Mouse (Mus musculus): ENCODE measurements around the gene Dip2b. TPM values are rescaled to one million over a fixed set of nuclear protein-coding genes. Genes with fewer than 3 reads are reported as not detected.

Dip2b gene
- polyA plus RNA-seq, 1 experiment from 2014 or later, result 32.6 TPM

GRCm38 (mm10) chr15:100123867-100124266 lies 85.4 kb downstream of the Dip2b start:
- Histone ChIP-seq H3K9ac (replicated peaks; ENCODE audit: low read depth, low read length) (no peak overlapping the region), H3K4me2 (ENCODE audit: low read depth, low read length) (no peak overlapping the region), H3K27me3 (ENCODE audit: control insufficient read depth, insufficient read depth, low read length) (no peaks in the 10 kb centered on the region), H3K9me3 (ENCODE audit: control insufficient read depth, low read length) (no peaks in the 10 kb centered on the region), H3K27ac (ENCODE audit: low read depth, low read length) (no peak overlapping the region), H3K36me3 (ENCODE audit: control insufficient read depth, insufficient read depth, low read length) (no peaks in the 10 kb centered on the region), H3K4me1 (ENCODE audit: control insufficient read depth, insufficient read depth, low read length) (peaks cover 6% of the 10 kb centered on the region; the same call in 1 of the 2 replicates), H3K4me3 (ENCODE audit: low read depth, low read length) (no peak overlapping the region)
- WGBS, result 63% methylated on average over 5 of the region's 5 CpGs
- ATAC-seq (ENCODE audit: low read depth), result no peak

DNA sequence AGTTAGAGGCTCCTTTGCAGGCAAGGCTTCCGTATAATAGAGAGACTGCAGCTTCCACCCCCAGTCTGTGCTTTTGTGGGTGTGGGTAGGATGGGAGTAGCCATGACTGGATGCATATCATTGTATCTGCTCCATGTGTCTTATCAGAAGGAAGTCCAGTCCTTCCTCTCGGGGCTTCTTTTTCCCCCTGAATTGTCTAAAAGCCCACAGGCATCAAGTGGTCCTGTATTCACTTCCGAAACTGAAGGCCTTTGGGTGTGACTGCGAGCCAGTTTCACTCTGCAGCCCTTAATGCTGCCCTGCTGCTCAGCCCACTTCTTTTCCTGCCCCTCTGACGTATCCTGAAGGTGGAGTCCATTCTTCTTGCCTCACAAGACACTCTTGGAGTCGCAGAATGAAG lies 86.8 kb downstream of the Dip2b start:
- Histone ChIP-seq H3K4me3 (ENCODE audit: low read depth, low read length) (no peak overlapping the region), H3K4me2 (ENCODE audit: low read depth, low read length) (no peak overlapping the region), H3K9me3 (ENCODE audit: control insufficient read depth, low read length) (no peaks in the 10 kb centered on the region), H3K27me3 (ENCODE audit: control insufficient read depth, insufficient read depth, low read length) (no peaks in the 10 kb centered on the region), H3K9ac (replicated peaks; ENCODE audit: low read depth, low read length) (no peak overlapping the region), H3K36me3 (ENCODE audit: control insufficient read depth, insufficient read depth, low read length) (no peaks in the 10 kb centered on the region), H3K27ac (ENCODE audit: low read depth, low read length) (no peak overlapping the region), H3K4me1 (ENCODE audit: control insufficient read depth, insufficient read depth, low read length) (peaks cover 6% of the 10 kb centered on the region; the same call in 1 of the 2 replicates)
- WGBS, result 88% methylated on average over 6 of the region's 6 CpGs
- no peak for ATAC-seq (ENCODE audit: low read depth)

DNA sequence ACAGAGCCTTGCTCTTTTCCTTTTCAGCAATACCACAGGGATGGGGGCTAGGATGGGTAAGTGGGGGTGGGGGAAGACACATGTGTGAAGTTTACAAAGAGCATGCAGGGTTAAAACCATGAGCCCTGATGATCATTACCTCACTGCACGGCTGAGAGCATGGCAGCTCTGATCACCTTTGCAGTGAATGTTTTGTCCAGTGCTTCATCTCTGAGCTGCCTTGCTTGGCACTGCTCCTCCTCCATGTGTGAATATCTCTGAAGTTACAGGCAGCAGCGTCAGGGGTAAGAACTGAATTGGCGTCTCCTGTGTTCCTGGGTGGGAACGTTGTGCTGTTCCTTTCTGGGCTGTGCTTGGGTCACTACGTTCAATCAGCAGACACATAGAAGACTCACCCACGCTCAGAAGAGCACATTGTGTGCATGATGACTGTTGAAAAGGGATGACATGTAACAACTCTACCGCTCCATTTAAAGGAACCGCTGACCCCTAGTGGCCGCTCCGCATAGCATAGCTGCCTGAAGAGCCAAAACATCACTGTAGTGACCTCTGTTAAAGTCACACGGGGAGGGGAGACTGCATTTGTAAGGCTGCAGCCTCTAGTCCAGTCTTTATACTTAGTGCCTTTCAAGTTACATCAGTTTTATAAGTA lies 88.1 kb downstream of the Dip2b start:
- Histone ChIP-seq H3K36me3 (ENCODE audit: control insufficient read depth, insufficient read depth, low read length) (no peaks in the 10 kb centered on the region), H3K9ac (replicated peaks; ENCODE audit: low read depth, low read length) (no peak overlapping the region), H3K9me3 (ENCODE audit: control insufficient read depth, low read length) (no peaks in the 10 kb centered on the region), H3K27ac (ENCODE audit: low read depth, low read length) (no peak overlapping the region), H3K4me1 (ENCODE audit: control insufficient read depth, insufficient read depth, low read length) (peaks cover 6% of the 10 kb centered on the region; the same call in 1 of the 2 replicates), H3K4me2 (ENCODE audit: low read depth, low read length) (no peak overlapping the region), H3K4me3 (ENCODE audit: low read depth, low read length) (no peak overlapping the region), H3K27me3 (ENCODE audit: control insufficient read depth, insufficient read depth, low read length) (no peaks in the 10 kb centered on the region)
- ATAC-seq (ENCODE audit: low read depth), result peak; percentile 79; the same call in 1 of the 2 replicates
- 8% methylated on average over 11 of the region's 11 CpGs for WGBS

GRCm38 (mm10) chr15:100129151-100129790 lies 90.8 kb downstream of the Dip2b start:
- peaks cover 6% of the 10 kb centered on the region; the same call in 1 of the 2 replicates for H3K4me1 ChIP-seq (ENCODE audit: control insufficient read depth, insufficient read depth, low read length)
- 63% methylated on average over 7 of the region's 7 CpGs for WGBS
- ATAC-seq (ENCODE audit: low read depth), result no peak

DNA sequence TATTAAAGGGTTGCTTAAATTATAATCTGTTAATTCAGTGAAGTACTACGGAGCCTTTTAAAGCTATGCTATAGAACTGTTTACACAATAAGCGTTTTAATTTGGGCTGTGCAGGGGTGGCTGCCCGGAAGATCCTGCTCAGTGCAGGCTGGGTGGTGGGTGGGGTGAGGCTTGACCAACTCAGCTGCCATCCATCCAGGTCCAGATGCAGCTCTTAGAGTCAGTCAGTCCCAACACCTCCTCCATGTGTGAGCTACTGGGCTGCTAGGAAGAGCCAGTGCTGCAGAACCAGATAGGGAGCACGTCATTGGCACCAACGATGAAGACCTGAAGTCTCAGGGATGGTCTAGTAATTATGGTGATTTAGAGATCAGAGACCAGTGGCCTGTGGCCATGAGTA lies 101.2 kb downstream of the Dip2b start:
- H3K4me3 ChIP-seq (ENCODE audit: low read depth, low read length), result no peak overlapping the region
- H3K9me3 ChIP-seq (ENCODE audit: control insufficient read depth, low read length), result no peaks in the 10 kb centered on the region
- H3K4me1 ChIP-seq (ENCODE audit: control insufficient read depth, insufficient read depth, low read length), result 0 out of 2 replicates have a peak, but pooled peaks cover 1% of the 10 kb centered on the region
- H3K36me3 ChIP-seq (ENCODE audit: control insufficient read depth, insufficient read depth, low read length), result no peaks in the 10 kb centered on the region
- no peak overlapping the region for H3K9ac ChIP-seq (replicated peaks; ENCODE audit: low read depth, low read length)
- ATAC-seq (ENCODE audit: low read depth), result no peak
- no peak overlapping the region for H3K27ac ChIP-seq (ENCODE audit: low read depth, low read length)
- no peaks in the 10 kb centered on the region for H3K27me3 ChIP-seq (ENCODE audit: control insufficient read depth, insufficient read depth, low read length)
- H3K4me2 ChIP-seq (ENCODE audit: low read depth, low read length), result no peak overlapping the region
- WGBS, result 89% methylated on average over 5 of the region's 5 CpGs

More at GRCm38 (mm10) chr15:100129151-100129790, 90.8 kb downstream of the Dip2b start:
- no peak overlapping the region for H3K4me2 ChIP-seq (ENCODE audit: low read depth, low read length)
- H3K27ac ChIP-seq (ENCODE audit: low read depth, low read length), result no peak overlapping the region
- no peaks in the 10 kb centered on the region for H3K9me3 ChIP-seq (ENCODE audit: control insufficient read depth, low read length)
- no peaks in the 10 kb centered on the region for H3K36me3 ChIP-seq (ENCODE audit: control insufficient read depth, insufficient read depth, low read length)
- no peaks in the 10 kb centered on the region for H3K27me3 ChIP-seq (ENCODE audit: control insufficient read depth, insufficient read depth, low read length)
- H3K9ac ChIP-seq (replicated peaks; ENCODE audit: low read depth, low read length), result no peak overlapping the region
- H3K4me3 ChIP-seq (ENCODE audit: low read depth, low read length), result no peak overlapping the region

- no peak overlapping the region for H3K27ac ChIP-seq (ENCODE audit: low read depth, low read length)
- H3K9me3 ChIP-seq (ENCODE audit: control insufficient read depth, low read length), result no peaks in the 10 kb centered on the region
- no peak for ATAC-seq (ENCODE audit: low read depth)
- no peak overlapping the region for H3K4me2 ChIP-seq (ENCODE audit: low read depth, low read length)
- H3K4me3 ChIP-seq (ENCODE audit: low read depth, low read length), result no peak overlapping the region
- H3K36me3 ChIP-seq (ENCODE audit: control insufficient read depth, insufficient read depth, low read length), result no peaks in the 10 kb centered on the region
- 0 out of 2 replicates have a peak, but pooled peaks cover 3% of the 10 kb centered on the region for H3K4me1 ChIP-seq (ENCODE audit: control insufficient read depth, insufficient read depth, low read length)
- WGBS, result 76% methylated on average over 4 of the region's 4 CpGs
- no peaks in the 10 kb centered on the region for H3K27me3 ChIP-seq (ENCODE audit: control insufficient read depth, insufficient read depth, low read length)
- no peak overlapping the region for H3K9ac ChIP-seq (replicated peaks; ENCODE audit: low read depth, low read length)
These were observed 102.0 kb downstream of the Dip2b start for GRCm38 (mm10) chr15:100140428-100140827.

- H3K27me3 ChIP-seq (ENCODE audit: control insufficient read depth, insufficient read depth, low read length), result no peaks in the 10 kb centered on the region
- no peaks in the 10 kb centered on the region for H3K9me3 ChIP-seq (ENCODE audit: control insufficient read depth, low read length)
- peak; percentile 88 for ATAC-seq (ENCODE audit: low read depth)
- no peak overlapping the region for H3K9ac ChIP-seq (replicated peaks; ENCODE audit: low read depth, low read length)
- 0 out of 2 replicates have a peak, but pooled peaks cover 3% of the 10 kb centered on the region for H3K4me1 ChIP-seq (ENCODE audit: control insufficient read depth, insufficient read depth, low read length)
- no peak overlapping the region for H3K4me2 ChIP-seq (ENCODE audit: low read depth, low read length)
- no peak overlapping the region for H3K4me3 ChIP-seq (ENCODE audit: low read depth, low read length)
- H3K36me3 ChIP-seq (ENCODE audit: control insufficient read depth, insufficient read depth, low read length), result no peaks in the 10 kb centered on the region
- H3K27ac ChIP-seq (ENCODE audit: low read depth, low read length), result peak overlapping the region; percentile 69
- WGBS, result 68% methylated on average over 11 of the region's 11 CpGs
These were observed 104.8 kb downstream of the Dip2b start for GRCm38 (mm10) chr15:100143091-100143801.

- peaks cover 7% of the 10 kb centered on the region; the same call in 1 of the 2 replicates for H3K4me1 ChIP-seq (ENCODE audit: control insufficient read depth, insufficient read depth, low read length)
- WGBS, result 47% methylated on average over 15 of the region's 15 CpGs
- H3K9me3 ChIP-seq (ENCODE audit: control insufficient read depth, low read length), result no peaks in the 10 kb centered on the region
- H3K36me3 ChIP-seq (ENCODE audit: control insufficient read depth, insufficient read depth, low read length), result no peaks in the 10 kb centered on the region
- H3K9ac ChIP-seq (replicated peaks; ENCODE audit: low read depth, low read length), result no peak overlapping the region
- 0 out of 2 replicates have a peak overlapping the region, but pooled peaks have one; percentile 6 for H3K27ac ChIP-seq (ENCODE audit: low read depth, low read length)
- H3K27me3 ChIP-seq (ENCODE audit: control insufficient read depth, insufficient read depth, low read length), result no peaks in the 10 kb centered on the region
- H3K4me3 ChIP-seq (ENCODE audit: low read depth, low read length), result no peak overlapping the region
- no peak for ATAC-seq (ENCODE audit: low read depth)
- no peak overlapping the region for H3K4me2 ChIP-seq (ENCODE audit: low read depth, low read length)
These were observed 106.7 kb downstream of the Dip2b start for GRCm38 (mm10) chr15:100144854-100145824.

Data from neural tube, embryonic 14.5 days (tissue).